Mouse (Mus musculus): ENCODE data around the gene Cngb1.
A peak's percentile ranks its signal among the peaks of the same experiment; 100 is the strongest.

Cngb1 gene

DNA sequence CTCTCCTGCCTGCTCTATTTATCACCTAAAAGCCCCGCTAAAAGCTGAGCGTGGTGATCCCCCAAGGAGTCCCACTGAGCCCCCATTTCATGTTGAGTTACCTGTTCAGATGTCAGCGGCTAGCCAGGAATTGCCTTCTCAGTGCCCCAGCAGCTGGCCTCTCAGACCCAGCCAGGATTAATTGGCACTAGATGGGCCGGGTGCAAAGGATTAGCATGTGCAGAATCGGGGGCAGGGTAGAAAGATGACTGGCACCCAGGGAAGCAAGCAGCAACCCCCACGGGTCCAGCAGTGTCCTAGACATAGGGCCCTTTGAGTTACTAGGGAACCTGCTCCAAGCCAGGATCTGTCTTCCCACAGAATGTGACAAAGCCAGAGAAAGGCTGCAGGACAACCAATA, at the start of gene Cngb1:
TSS of gene Cngb1 (minus strand) at position 155 of the 400 bp plus-strand sequence.
- no peak for DNase-seq (ENCODE audit: inconsistent ontology term)

DNA sequence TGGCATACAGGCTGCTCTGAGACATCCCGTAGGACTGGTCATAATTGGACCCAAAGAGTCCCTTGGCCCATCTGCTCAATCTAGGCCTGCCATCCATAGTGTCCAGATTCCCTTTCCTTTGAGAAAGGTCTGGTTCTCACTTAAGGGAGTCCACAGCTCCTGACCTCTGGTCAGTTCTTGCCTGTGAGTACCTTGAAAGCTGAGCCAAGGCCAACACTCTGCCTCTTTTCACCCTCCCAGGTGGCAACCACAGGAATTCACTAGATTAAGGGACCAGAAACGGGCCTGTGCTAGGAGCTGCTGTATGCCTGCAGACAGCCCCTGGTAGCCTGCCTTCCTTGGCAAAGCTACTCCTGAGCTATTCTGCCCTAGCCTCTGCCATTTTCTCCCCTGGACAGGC, 48.2 kb upstream of the Cngb1 start:
- no peak for DNase-seq (ENCODE audit: inconsistent ontology term)

DNA sequence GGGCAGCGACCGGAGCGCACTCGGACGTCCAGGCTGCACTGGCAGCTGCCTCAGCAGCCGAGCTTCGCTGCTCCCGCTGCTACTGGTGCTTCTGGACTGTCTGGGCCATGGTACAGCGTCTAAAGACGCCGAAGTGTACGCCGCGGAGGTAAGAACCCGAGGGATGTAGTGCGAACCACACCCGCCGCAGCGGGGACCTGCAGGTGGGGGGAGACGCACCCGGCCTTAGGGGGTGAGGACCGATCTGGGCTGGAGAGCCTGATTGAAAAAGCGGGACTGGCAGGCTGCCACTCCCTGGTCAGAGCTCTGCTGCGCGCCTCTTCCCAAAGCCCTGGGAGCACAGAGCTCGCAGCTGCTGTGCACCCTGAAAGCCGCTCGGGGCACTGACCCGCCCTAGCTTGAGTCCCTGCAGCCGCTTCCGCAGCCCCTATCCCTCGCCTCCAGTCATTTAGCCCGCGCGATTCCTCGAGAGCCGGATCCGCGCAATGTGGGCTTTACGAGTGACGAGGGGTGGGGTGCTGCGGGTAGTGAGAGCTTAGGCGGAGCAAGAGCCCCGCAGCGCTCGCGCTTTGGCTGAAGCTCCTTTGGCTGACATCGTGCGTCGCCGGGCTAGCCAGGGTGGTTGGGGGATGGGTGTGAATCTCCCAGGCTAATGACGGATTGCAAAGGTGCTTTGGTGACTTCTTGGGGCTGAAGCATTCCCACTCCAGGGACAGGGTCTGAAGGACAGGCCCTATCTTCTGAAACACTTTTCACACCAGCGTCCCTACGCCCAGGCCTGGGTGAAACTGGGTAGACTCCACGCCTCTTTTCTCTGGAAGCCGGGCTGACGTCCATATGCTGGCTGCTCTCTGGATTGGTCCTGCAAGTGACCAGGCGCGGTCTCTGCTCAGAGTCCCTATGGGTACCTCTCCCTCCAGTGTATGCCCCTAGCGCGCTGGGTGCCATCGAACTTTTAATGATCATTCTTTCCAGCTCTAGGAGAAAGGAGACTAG, 46.8 kb upstream of the Cngb1 start:
- DNase-seq (ENCODE audit: inconsistent ontology term) = peak; percentile 64

DNA sequence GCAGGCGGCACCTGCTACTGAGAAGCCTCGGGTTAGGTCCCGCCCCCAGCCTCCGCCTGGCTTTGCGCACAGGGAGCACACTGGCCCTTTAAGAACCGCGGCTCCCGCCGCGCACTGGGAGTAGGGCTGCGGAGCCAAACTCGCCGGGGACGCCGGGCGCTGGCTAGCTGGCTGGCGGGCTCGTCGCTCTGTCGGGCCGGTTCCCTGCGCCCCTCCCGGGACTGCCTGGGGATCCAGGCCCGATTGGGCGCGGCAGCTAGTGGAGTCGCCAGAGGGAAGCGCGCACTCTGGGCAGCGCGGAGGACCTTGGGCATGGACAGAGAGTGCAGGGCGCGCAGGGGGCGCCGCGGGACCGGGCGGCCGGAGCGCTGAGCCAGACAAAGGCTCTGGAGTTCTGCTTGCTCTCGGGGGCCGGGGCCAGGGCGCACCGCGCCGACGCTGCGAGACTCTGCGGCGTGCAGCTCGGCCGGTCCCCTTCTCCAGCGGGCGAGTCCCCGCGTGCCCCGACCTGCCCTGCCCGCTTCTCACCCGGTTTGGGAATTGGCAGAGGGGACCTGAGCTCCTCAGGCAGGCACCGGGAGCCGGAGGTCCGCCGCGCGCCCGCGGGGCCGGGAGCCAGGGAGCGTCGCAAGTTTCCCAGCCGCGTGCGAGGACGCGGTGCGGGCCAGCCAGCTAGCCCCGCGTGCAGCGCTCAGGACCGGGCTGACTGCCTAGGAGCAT, 45.9 kb upstream of the Cngb1 start, which contains the start of gene Mmp15:
TSS of gene Mmp15 (plus strand) at position 118 of the 720 bp plus-strand sequence.
- DNase-seq (ENCODE audit: inconsistent ontology term) = peak; percentile 86

DNA sequence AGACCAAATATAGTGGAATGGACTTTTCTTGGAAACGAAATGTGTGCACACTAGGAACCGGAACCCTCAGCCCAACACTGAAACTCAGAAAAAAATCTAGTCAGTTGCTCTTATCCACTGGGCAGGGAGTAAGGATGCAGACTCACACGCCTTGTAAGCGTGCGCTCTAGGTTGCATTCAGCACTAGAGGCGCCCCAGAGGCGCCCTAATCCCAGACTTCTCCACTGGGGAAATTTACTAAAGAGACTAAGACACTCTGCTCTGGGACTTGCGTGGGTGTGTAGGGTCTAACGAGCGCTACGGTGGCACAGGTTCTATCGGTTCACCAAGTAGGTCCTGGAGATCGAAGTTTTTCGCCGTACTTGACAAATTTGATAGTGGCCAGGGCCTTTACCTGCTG, 45.1 kb upstream of the Cngb1 start:
- peak; percentile 50 for DNase-seq (ENCODE audit: inconsistent ontology term)

DNA sequence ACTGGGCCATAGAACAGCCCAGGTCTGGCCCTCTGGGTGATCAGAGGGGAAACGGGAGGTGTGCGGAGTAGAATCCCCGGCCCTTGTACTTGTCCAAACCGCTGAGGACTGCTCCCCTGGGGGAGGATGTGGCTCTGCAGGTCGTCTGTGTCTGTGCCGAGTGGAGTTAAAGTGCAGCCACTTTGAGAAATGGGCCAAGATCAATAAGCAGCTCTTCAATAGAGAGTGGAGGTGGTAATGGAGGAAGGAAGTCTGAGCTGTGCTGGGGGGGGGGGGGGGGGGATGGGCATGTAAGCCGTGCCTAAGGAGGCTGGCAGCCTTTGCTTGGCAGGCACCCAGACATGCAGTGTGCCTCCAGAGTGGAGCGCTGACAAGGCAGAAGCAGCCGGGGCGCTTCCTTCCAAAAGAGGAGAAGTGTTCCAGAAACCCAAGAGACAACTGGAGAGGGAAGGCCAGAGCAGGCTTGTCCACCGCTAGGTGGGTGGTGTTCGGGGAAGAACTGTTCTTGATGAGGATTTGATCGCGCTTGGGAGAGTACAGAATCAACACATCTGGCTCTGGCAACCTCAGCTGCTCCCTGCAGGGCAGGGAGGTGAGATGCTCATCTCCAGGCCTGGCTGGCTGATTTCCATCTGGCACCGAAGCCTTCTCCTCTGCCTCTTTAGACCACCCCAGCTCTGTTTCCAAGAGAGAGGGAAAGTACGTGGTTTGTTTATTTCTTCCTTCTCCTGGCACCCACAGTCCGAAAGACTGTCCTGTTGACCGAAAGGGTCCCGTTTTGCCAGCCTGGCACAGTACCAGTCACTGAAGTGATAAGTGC, 42.6 kb upstream of the Cngb1 start:
- no peak for DNase-seq (ENCODE audit: inconsistent ontology term)

DNA sequence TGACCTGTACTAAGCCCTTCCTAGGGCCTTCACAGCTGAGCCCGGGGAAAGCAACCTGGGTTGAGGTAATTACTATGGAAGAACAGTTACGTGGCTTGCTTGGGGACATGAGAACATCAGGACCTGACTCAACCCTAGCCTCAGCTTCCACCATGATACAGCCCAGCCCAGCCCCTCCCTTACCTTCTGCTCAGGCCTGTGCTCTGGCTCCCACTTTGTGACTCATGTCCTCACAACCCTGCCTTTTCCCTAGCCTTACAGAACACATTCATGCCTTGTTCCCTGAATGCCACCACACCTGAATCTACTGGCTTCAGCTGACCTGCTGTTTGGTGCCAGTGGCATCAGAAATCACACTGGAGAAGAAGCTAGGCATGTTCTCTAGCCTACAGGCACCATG, 42.0 kb upstream of the Cngb1 start:
- DNase-seq (ENCODE audit: inconsistent ontology term) = no peak

DNA sequence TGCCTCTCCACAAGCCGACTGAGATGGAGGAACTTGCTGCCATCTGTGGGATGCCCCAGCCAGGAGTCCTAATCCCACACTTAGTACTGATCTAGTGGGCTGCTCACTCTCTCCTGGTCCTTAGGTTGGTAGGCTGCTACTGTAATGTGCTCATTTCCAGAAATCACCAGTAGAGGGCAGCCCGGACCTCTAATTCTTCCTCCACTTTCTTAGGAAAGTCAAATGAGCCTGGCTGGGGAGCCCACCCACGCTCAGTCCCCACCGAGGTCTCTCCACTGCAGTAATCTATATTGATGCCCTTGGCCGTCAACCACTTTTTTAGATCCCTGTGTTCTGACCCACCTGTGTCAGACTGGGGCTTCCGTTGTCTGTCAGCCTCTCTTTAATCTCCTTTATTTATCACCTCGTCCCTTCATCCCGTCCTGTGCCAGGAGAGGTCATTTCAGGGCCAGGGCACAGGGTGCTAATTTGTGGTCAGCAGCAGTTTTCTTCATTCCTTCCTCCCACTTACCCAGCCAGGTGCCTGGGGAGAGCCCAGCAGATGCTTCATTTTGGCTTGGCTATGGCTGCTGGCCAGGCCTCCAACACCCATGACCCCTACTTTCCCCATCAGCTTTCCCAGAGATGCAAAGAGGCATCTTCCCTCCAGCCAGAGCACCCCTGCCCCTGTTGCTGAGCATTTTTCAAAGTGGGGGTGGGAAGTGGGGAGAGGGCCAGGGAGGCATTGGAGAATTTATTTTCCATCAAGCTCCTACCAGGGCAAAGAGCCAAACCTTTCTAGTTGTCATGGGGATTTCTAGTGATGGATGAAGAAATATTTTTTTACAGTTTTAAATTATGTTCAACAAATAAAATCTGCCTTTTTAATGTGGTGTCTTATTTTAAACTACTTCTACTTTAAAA, 40.5 kb upstream of the Cngb1 start:
- DNase-seq (ENCODE audit: inconsistent ontology term) = peak; percentile 82

DNA sequence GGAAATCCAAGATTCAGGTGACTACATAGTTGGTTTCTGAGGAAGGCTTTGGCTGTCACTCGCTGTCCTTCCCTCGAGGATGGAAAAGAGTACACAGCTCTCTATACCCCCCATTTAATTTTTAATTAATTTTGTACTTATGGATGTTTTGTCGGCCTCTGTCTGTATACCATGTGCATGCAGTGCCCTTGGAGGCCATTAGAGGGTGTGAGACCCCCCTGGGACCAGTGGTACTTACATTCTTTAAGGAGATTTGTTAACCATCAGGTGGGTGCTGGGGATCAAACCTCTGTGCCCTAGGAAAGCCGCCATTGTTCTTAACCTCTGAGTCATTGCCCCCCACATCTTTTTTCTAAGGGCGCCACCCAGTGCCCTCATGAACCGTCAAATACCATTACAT, 38.3 kb upstream of the Cngb1 start:
- DNase-seq (ENCODE audit: inconsistent ontology term) = no peak

DNA sequence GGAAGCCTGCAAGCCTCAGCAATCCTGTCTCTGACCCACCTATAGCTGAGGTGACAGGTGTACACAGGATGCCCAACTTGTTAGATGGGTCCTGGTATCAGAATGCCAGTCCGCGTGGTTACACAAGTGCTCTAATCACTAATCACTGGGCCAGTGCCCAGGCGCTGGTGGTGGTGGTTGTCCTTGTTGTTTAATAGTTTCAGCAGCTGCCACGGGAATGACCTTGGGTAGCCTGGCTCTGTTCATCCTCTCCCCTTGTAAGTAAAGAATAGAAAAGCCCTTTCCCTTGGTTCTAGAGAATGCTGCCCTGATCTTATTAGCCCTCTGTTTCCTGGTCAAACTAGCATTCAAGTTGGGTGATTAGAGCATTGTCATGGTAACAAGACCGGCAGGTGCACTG, 35.3 kb upstream of the Cngb1 start:
- no peak for DNase-seq (ENCODE audit: inconsistent ontology term)

DNA sequence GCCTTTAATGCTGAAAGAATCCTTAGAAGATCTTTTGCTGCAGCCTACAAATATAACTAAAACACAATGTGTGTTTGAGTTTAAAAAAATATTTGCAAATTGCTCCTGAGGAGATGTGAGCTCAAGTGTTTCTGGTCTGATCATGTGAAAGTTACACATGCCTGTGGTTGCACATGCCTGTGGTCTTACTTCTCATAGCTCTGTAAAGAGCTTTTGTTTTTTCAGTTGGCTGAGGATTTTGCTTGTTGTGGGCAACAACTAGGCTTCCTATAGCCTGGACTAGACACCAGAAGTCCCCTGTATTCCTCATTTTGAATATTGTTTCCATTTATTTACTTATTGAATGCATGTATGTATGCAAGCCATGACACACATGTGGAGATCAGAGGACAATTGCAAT, 30.0 kb upstream of the Cngb1 start:
- DNase-seq (ENCODE audit: inconsistent ontology term) = no peak

DNA sequence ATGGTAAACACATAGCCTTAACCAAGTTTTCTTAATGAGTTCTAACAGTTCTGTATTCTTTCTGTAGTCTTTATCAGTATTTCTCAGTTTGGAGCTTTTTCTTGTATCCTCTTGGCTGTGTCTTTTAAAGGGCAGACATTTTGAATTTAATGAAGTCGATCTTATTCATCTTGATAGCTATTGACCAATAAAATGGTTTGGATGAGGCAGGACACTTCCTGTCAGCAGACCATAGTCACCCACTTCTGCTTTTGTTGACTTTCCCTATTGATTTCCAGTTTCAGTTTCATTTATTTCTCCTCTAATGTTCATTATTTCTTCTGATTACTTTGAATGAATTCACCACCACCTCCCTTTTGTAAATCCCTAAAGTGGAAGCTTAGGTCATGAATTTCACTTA, 29.3 kb upstream of the Cngb1 start:
- DNase-seq (ENCODE audit: inconsistent ontology term) = no peak

DNA sequence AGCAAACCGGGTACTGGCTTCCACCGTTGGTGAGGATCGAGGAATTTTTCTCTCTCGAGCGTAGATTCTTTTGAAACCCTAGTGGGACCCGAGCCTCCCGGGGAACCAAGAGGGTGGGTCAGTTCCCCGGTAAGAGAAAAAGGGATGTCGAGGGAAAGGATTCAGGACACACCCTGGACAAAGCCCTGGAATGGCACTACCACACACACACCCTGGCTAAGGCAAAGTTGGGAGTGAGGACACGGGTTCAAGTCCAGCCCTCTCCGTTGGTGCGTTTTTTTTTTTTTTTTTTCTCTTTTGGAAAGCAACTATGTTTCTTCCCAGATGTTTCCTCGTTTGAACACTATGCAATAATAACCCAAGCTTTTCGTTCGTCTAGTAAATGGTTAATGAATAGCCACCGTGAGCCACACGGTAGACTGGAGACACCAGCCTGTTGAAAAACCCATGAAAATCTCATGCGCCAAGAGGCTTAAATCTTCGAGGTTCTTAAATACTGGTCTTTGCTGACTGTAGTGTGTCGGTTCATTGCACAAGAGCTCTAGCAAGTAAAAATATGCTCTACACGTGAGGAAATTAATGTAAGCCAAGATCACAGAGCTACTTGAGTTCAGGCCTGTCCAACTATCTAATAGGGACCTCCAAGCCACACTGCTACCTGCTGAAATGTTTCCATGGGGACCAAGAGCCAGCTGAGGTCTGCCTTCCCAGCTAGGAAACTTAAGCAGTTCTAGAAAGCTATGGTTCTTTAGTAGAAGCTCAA, 26.2 kb upstream of the Cngb1 start:
- DNase-seq (ENCODE audit: inconsistent ontology term) = no peak

DNA sequence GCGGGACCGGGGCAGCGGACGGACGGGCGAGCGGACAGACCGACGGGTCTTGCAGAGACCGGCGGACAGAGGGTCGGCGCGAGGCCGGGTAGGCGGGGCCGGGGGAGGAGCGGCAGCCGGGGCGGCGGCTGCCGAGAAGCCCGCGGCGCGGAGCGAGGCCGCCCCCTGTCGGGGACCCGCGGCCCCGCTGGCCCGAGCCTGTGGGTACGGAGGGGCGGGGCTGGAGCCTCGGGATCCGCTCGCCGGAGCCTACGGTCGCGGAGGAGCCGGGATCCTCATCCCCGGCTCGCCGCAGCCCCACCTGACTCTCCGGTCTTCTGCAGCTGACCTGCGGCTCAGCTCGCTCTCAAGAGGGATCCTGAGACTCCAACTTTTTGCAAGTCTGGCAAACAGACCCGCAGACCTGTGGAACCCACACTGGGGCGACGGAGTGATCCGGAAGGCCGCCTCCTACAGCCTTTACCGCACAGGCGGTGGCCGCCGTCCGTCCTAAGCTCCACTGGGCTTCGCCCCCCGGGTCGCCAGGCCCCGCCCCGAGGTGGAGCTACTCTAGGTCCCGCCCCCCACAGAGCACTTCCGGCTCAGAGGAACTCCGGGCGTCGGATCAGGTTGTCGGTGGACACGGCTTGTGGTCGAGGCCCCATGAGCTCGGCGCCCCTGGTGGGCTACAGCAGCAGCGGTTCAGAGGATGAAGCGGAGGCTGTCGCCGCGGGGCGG, 25.5 kb upstream of the Cngb1 start, which contains the start of the genes Zfp319 and Usb1:
TSS of gene Zfp319 (minus strand) at position 231 of the 717 bp plus-strand sequence.
TSS of gene Usb1 (plus strand) at position 565 of the 717 bp plus-strand sequence.
- peak; percentile 97 for DNase-seq (ENCODE audit: inconsistent ontology term)

DNA sequence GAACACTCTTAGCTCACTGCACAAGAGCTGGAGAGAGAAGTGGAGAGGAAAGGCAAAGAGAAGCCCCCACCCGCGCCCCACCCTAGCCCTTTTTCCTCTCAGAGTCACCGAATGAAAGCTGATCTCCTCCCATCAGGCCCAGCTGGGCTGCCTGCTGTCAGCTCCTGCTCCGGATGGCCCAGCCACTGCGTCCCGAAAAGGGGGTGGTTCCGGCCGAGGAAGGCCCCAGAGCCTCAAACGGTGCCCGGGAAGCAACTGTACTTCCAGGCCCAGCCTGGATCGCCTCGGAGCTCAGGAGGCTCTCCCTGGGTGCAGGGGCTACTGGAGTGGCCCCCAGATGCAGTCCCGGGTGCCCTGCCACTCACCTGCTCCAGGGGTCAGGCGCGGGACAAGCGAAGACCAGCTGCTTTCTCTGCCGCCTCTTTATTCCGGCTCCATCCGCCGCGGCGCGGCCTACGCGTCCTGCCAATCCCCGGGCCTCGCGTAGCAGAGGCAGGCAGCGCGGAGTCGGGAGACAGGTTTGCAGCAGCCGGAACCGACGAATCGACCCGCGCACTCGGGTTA, 24.9 kb upstream of the Cngb1 start:
- DNase-seq (ENCODE audit: inconsistent ontology term) = peak; percentile 88

DNA sequence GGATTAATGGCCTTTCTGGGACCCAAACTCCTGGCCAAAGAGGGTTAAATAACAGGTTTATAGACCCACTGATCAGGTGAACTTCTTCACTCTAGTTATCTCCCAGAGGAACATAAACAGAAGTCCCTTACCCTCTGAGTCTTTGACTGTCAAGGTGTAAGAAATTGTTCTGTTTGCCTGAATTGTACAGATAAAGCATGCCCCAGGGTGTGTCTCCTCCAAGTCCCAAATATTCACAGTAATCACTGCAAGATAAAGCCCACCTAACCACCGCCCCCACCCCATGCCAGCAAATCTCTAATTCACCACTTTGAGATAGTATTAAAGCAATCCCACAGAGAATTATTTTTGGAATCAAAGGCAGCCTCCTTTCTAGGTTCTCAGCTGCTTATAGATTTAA, 24.0 kb upstream of the Cngb1 start:
- no peak for DNase-seq (ENCODE audit: inconsistent ontology term)

DNA sequence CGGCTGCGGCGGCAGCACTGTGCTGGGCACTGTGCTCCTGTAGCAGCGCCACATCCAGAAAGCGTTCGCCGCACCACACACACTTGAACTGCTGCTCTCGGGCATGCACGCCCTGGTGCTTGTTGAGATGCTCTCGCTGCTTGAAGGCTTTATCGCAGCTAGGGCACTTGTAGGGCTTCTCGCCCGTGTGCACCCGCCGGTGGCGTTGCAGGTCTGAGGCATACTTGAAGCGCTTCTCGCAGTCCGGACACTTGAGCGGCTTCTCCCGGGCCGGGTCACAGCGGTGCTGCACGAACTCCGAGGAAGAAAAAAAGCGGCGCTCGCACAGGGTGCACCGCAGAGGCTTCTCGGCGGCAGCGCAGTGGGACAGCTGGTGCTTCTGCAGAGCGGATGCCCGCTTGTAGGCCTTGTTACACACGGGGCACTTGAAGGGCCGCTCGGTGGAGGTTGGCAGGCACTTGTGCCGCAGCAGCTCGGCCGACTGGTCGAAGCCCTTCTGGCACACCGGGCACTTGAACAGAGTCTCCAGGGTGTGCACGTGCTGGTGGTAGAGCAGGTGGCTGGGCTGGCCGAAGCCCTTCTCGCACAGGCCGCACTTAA, 21.6 kb upstream of the Cngb1 start:
- no peak for DNase-seq (ENCODE audit: inconsistent ontology term)

DNA sequence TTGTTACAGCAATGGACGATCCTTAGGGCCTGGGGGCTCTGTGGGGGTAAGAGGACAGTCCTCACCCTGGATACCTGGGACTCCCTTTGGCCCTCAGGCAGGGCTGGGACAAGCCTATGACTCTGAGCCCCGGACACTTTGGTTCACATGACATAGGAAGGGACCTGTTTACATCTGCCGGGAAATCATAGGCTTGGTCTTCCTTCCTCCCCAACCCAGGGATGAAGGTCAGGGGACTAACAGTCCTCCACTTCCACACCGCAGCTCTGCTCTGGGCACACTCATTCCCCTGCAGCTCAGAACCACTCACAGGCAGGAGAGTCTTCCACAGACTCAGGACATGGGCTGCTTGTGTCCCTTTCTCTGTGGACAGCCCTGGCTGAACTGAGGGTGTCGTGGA, 20.4 kb upstream of the Cngb1 start:
- no peak for DNase-seq (ENCODE audit: inconsistent ontology term)
